Mouse (Mus musculus) neural tube, embryonic 14.5 days (tissue): Measurements from ENCODE around the gene Bean1. TPM values are rescaled to one million over a fixed set of nuclear protein-coding genes. Genes with fewer than 3 reads are reported as not detected.

ENCODE experiments used
- ATAC-seq: fragments of 200-750 bp; cut with Nextera tagmentation; 2 replicates; pipeline ENCODE4 v1.8.0; 2017; ENCODE audit warnings: low read depth, mild to moderate bottlenecking, moderate TSS enrichment, moderate library complexity
- H3K27ac ChIP-seq: fragments of 300-500 bp; sonication (generic); 2 replicates; pipeline ENCODE4 v1.5.1; 2014; ENCODE audit warnings: low read depth, mild to moderate bottlenecking, control low read depth, low read length, moderate library complexity, mixed read lengths
- H3K27me3 ChIP-seq: fragments of 300-500 bp; sonication (generic); 2 replicates; pipeline ENCODE4 v1.6.1; 2014; ENCODE audit warnings: low read length; ENCODE audit not compliant: control insufficient read depth, insufficient read depth
- H3K36me3 ChIP-seq: fragments of 300-500 bp; sonication (generic); 2 replicates; pipeline ENCODE4 v1.6.1; 2014; ENCODE audit warnings: low read length, mixed read lengths; ENCODE audit not compliant: control insufficient read depth, insufficient read depth
- H3K4me1 ChIP-seq: fragments of 300-500 bp; sonication (generic); 2 replicates; pipeline ENCODE4 v1.6.1; 2014; ENCODE audit warnings: low read length; ENCODE audit not compliant: control insufficient read depth, insufficient read depth
- H3K4me2 ChIP-seq: fragments of 300-500 bp; sonication (generic); 2 replicates; pipeline ENCODE4 v1.6.1; 2014; ENCODE audit warnings: mild to moderate bottlenecking, low read depth, low read length, control low read depth
- H3K4me3 ChIP-seq: fragments of 300-500 bp; sonication (generic); 2 replicates; pipeline ENCODE4 v1.5.1; 2014; ENCODE audit warnings: low read depth, low read length, control low read depth, mixed read lengths
- H3K9ac ChIP-seq: fragments of 300-500 bp; sonication (generic); replicated peaks from 2 replicates; pipeline ENCODE4 v1.6.1; 2014; ENCODE audit warnings: low read depth, mild to moderate bottlenecking, control low read depth, low read length, mixed read lengths
- H3K9me3 ChIP-seq: fragments of 300-500 bp; sonication (generic); 2 replicates; pipeline ENCODE4 v1.6.1; 2016; ENCODE audit warnings: low read length; ENCODE audit not compliant: control insufficient read depth
- WGBS: fragments of 180-500 bp; shearing (Covaris S2); extraction: QIAGEN DNeasy Blood & Tissue Kit; methylation state at CpG from one replicate; pipeline ENCODE4 v1.1.7; 2014; 5-methylcytosine and 5-hydroxymethylcytosine counted together
- polyA plus RNA-seq: library from polyadenylated mRNA; unstranded; fragments of >200 nt; fragmentation: Nextera tagmentation; extraction: Ambion mirVana; gene quantifications from 2 replicates; pipeline ENCODE4 v1.2.1, GENCODE M21; 2014

Bean1 gene
- polyA plus RNA-seq, 1 experiment from 2014 or later = 13.5 TPM

GRCm38 (mm10) chr8:104136277-104136676, 34.0 kb upstream of the Bean1 start:
- no peak for ATAC-seq
- H3K27ac ChIP-seq = no peak overlapping the region
- no peaks in the 10 kb centered on the region for H3K36me3 ChIP-seq
- H3K4me1 ChIP-seq = no peaks in the 10 kb centered on the region
- H3K27me3 ChIP-seq = no peaks in the 10 kb centered on the region
- H3K4me3 ChIP-seq = no peak overlapping the region
- WGBS = 95% methylated on average over 3 of the region's 3 CpGs
- no peak overlapping the region for H3K9ac ChIP-seq
- no peak overlapping the region for H3K4me2 ChIP-seq
- no peaks in the 10 kb centered on the region for H3K9me3 ChIP-seq

- no peak for ATAC-seq
- WGBS = 90% methylated on average over 5 of the region's 5 CpGs
- no peaks in the 10 kb centered on the region for H3K36me3 ChIP-seq
- H3K9ac ChIP-seq = no peak overlapping the region
- no peaks in the 10 kb centered on the region for H3K9me3 ChIP-seq
- H3K4me1 ChIP-seq = no peaks in the 10 kb centered on the region
- H3K27ac ChIP-seq = no peak overlapping the region
- no peak overlapping the region for H3K4me3 ChIP-seq
- H3K4me2 ChIP-seq = no peak overlapping the region
- H3K27me3 ChIP-seq = no peaks in the 10 kb centered on the region
Measured at GRCm38 (mm10) chr8:104137636-104138035, 32.6 kb upstream of the Bean1 start.

GRCm38 (mm10) chr8:104140611-104141010, 29.6 kb upstream of the Bean1 start:
- no peak overlapping the region for H3K27ac ChIP-seq
- WGBS = 93% methylated on average over 13 of the region's 13 CpGs
- H3K4me1 ChIP-seq = no peaks in the 10 kb centered on the region
- no peak overlapping the region for H3K9ac ChIP-seq
- no peaks in the 10 kb centered on the region for H3K27me3 ChIP-seq
- H3K4me2 ChIP-seq = no peak overlapping the region
- ATAC-seq = no peak
- no peaks in the 10 kb centered on the region for H3K9me3 ChIP-seq
- H3K4me3 ChIP-seq = no peak overlapping the region
- H3K36me3 ChIP-seq = no peaks in the 10 kb centered on the region

GRCm38 (mm10) chr8:104142415-104142814, 27.8 kb upstream of the Bean1 start:
- no peaks in the 10 kb centered on the region for H3K27me3 ChIP-seq
- no peaks in the 10 kb centered on the region for H3K9me3 ChIP-seq
- H3K36me3 ChIP-seq = no peaks in the 10 kb centered on the region
- no peak overlapping the region for H3K9ac ChIP-seq
- H3K4me3 ChIP-seq = no peak overlapping the region
- WGBS = 91% methylated on average over 25 of the region's 25 CpGs
- no peak for ATAC-seq
- H3K4me2 ChIP-seq = no peak overlapping the region
- no peak overlapping the region for H3K27ac ChIP-seq
- H3K4me1 ChIP-seq = no peaks in the 10 kb centered on the region

GRCm38 (mm10) chr8:104143379-104143778, 26.9 kb upstream of the Bean1 start:
- ATAC-seq = no peak
- Histone ChIP-seq H3K4me1 (no peaks in the 10 kb centered on the region), H3K27ac (no peak overlapping the region), H3K4me3 (no peak overlapping the region), H3K9me3 (no peaks in the 10 kb centered on the region), H3K36me3 (no peaks in the 10 kb centered on the region), H3K9ac (no peak overlapping the region), H3K4me2 (no peak overlapping the region), H3K27me3 (no peaks in the 10 kb centered on the region)
- WGBS = 80% methylated on average over 4 of the region's 4 CpGs

GRCm38 (mm10) chr8:104144434-104145216, 25.6 kb upstream of the Bean1 start:
- no peak for ATAC-seq
- Histone ChIP-seq H3K36me3 (no peaks in the 10 kb centered on the region), H3K4me2 (no peak overlapping the region), H3K27ac (no peak overlapping the region), H3K9me3 (no peaks in the 10 kb centered on the region), H3K4me1 (no peaks in the 10 kb centered on the region), H3K4me3 (no peak overlapping the region), H3K9ac (no peak overlapping the region), H3K27me3 (no peaks in the 10 kb centered on the region)
- WGBS = 85% methylated on average over 13 of the region's 13 CpGs

- Histone ChIP-seq H3K4me3 (no peak overlapping the region), H3K4me2 (no peak overlapping the region), H3K4me1 (no peaks in the 10 kb centered on the region), H3K9ac (no peak overlapping the region), H3K9me3 (no peaks in the 10 kb centered on the region), H3K27ac (no peak overlapping the region), H3K36me3 (no peaks in the 10 kb centered on the region), H3K27me3 (no peaks in the 10 kb centered on the region)
- 35% methylated on average over 15 of the region's 15 CpGs for WGBS
- ATAC-seq = peak; percentile 90
Measured at GRCm38 (mm10) chr8:104145981-104146689, 24.1 kb upstream of the Bean1 start.

- WGBS = 90% methylated on average over 15 of the region's 15 CpGs
- no peaks in the 10 kb centered on the region for H3K9me3 ChIP-seq
- no peak overlapping the region for H3K4me2 ChIP-seq
- no peak overlapping the region for H3K27ac ChIP-seq
- no peak overlapping the region for H3K9ac ChIP-seq
- H3K4me3 ChIP-seq = no peak overlapping the region
- H3K4me1 ChIP-seq = no peaks in the 10 kb centered on the region
- no peaks in the 10 kb centered on the region for H3K36me3 ChIP-seq
- no peaks in the 10 kb centered on the region for H3K27me3 ChIP-seq
- ATAC-seq = 0 out of 2 replicates have a peak, but pooled peaks have one; percentile 17
Measured at GRCm38 (mm10) chr8:104146717-104147494, 23.3 kb upstream of the Bean1 start.

- Histone ChIP-seq H3K4me1 (no peaks in the 10 kb centered on the region), H3K4me2 (no peak overlapping the region), H3K36me3 (no peaks in the 10 kb centered on the region), H3K27ac (no peak overlapping the region), H3K4me3 (no peak overlapping the region), H3K9me3 (no peaks in the 10 kb centered on the region), H3K27me3 (no peaks in the 10 kb centered on the region), H3K9ac (no peak overlapping the region)
- no peak for ATAC-seq
- WGBS = 97% methylated on average over 2 of the region's 2 CpGs
Measured at GRCm38 (mm10) chr8:104147947-104148346, 22.3 kb upstream of the Bean1 start.
